Mouse (Mus musculus) stomach, embryonic 15.5 days (tissue): ENCODE results near the gene Bag5. TPM values are rescaled to one million over a fixed set of nuclear protein-coding genes. Genes with fewer than 3 reads are reported as not detected.
A peak's percentile ranks its signal among the peaks of the same experiment; 100 is the strongest.

Experiments used
- ATAC-seq: fragments of 200-750 bp; cut with Nextera tagmentation; 2 replicates; pipeline ENCODE4 v1.8.0; 2017; ENCODE audit warnings: low read depth, moderate number of reproducible peaks, moderate TSS enrichment; ENCODE audit not compliant: insufficient read depth, low FRiP score
- H3K27ac ChIP-seq: fragments of 300-500 bp; sonication (generic); 2 replicates; pipeline ENCODE4 v1.5.1; 2015; ENCODE audit warnings: mild to moderate bottlenecking, inconsistent platforms
- H3K27me3 ChIP-seq: fragments of 300-500 bp; sonication (generic); replicated peaks from 2 replicates; pipeline ENCODE4 v1.6.1; 2015; ENCODE audit warnings: inconsistent platforms
- H3K36me3 ChIP-seq: fragments of 300-500 bp; sonication (generic); 2 replicates; pipeline ENCODE4 v1.6.1; 2015; ENCODE audit warnings: inconsistent platforms
- H3K4me1 ChIP-seq: fragments of 300-500 bp; sonication (generic); 2 replicates; pipeline ENCODE4 v1.6.1; 2015; ENCODE audit warnings: inconsistent platforms
- H3K4me2 ChIP-seq: fragments of 300-500 bp; sonication (generic); 2 replicates; pipeline ENCODE4 v1.6.1; 2015; ENCODE audit warnings: mild to moderate bottlenecking, inconsistent platforms
- H3K4me3 ChIP-seq: fragments of 300-500 bp; sonication (generic); replicated peaks from 2 replicates; pipeline ENCODE4 v1.5.1; 2015; ENCODE audit warnings: inconsistent platforms
- H3K9ac ChIP-seq: fragments of 300-500 bp; sonication (generic); 2 replicates; pipeline ENCODE4 v1.6.1; 2015; ENCODE audit warnings: inconsistent platforms
- H3K9me3 ChIP-seq: fragments of 300-500 bp; sonication (generic); 2 replicates; pipeline ENCODE4 v1.6.1; 2016; ENCODE audit warnings: inconsistent platforms
- WGBS: fragments of 180-500 bp; shearing (Covaris S2); methylation state at CpG from one replicate; pipeline ENCODE4 v1.1.7; 2015; 5-methylcytosine and 5-hydroxymethylcytosine counted together
- polyA plus RNA-seq: library from polyadenylated mRNA; unstranded; fragments of >200 nt; fragmentation: Nextera tagmentation; extraction: Ambion mirVana; gene quantifications from 2 replicates; pipeline ENCODE4 v1.2.1, GENCODE M21; 2015

Bag5 gene
- polyA plus RNA-seq, 1 experiment from 2014 or later: 50.9 TPM

- WGBS: 90% methylated on average over 10 of the region's 10 CpGs
- Histone ChIP-seq H3K4me1 (peaks cover 26% of the 10 kb centered on the region), H3K9ac (no peak overlapping the region), H3K27me3 (no peaks in the 10 kb centered on the region), H3K36me3 (peaks cover 28% of the 10 kb centered on the region), H3K4me3 (no peak overlapping the region), H3K9me3 (no peaks in the 10 kb centered on the region), H3K4me2 (no peak overlapping the region), H3K27ac (no peak overlapping the region)
- no peak for ATAC-seq
Measured at GRCm38 (mm10) chr12:111710091-111710490, 3.0 kb downstream of the Bag5 start.

GRCm38 (mm10) chr12:111708181-111708580, 4.9 kb downstream of the Bag5 start:
- H3K36me3 ChIP-seq: peaks cover 28% of the 10 kb centered on the region
- no peaks in the 10 kb centered on the region for H3K9me3 ChIP-seq
- no peak overlapping the region for H3K4me3 ChIP-seq
- no peak for ATAC-seq
- no peak overlapping the region for H3K4me2 ChIP-seq
- H3K9ac ChIP-seq: no peak overlapping the region
- H3K27me3 ChIP-seq: no peaks in the 10 kb centered on the region
- H3K4me1 ChIP-seq: peaks cover 21% of the 10 kb centered on the region
- no peak overlapping the region for H3K27ac ChIP-seq
- WGBS: 72% methylated on average over 4 of the region's 4 CpGs

- Histone ChIP-seq H3K9ac (no peak overlapping the region), H3K4me2 (no peak overlapping the region), H3K9me3 (no peaks in the 10 kb centered on the region), H3K4me3 (no peak overlapping the region), H3K27me3 (no peaks in the 10 kb centered on the region), H3K4me1 (peaks cover 14% of the 10 kb centered on the region), H3K36me3 (peaks cover 21% of the 10 kb centered on the region), H3K27ac (peak overlapping the region; percentile 57; the same call in 1 of the 2 replicates)
- no peak; the same call in 1 of the 2 replicates for ATAC-seq
- WGBS: 40% methylated on average over 15 of the region's 15 CpGs
Measured at GRCm38 (mm10) chr12:111705186-111705973, 7.7 kb downstream of the Bag5 start.

- Histone ChIP-seq H3K27me3 (no peaks in the 10 kb centered on the region), H3K36me3 (peaks cover 15% of the 10 kb centered on the region; the same call in 1 of the 2 replicates), H3K4me2 (no peak overlapping the region), H3K4me3 (no peak overlapping the region), H3K4me1 (peaks cover 14% of the 10 kb centered on the region), H3K27ac (peak overlapping the region; percentile 57; the same call in 1 of the 2 replicates), H3K9ac (no peak overlapping the region), H3K9me3 (no peaks in the 10 kb centered on the region)
- peak; percentile 69; the same call in 1 of the 2 replicates for ATAC-seq
- 45% methylated on average over 9 of the region's 9 CpGs for WGBS
Measured at GRCm38 (mm10) chr12:111704609-111705008, 8.4 kb downstream of the Bag5 start.

GRCm38 (mm10) chr12:111703301-111703700, 9.8 kb downstream of the Bag5 start:
- no peaks in the 10 kb centered on the region for H3K9me3 ChIP-seq
- peaks cover 14% of the 10 kb centered on the region for H3K4me1 ChIP-seq
- 0 out of 2 replicates have a peak, but pooled peaks cover 4% of the 10 kb centered on the region for H3K36me3 ChIP-seq
- WGBS: 68% methylated on average over 3 of the region's 3 CpGs
- no peak overlapping the region for H3K27ac ChIP-seq
- H3K4me3 ChIP-seq: no peak overlapping the region
- H3K4me2 ChIP-seq: no peak overlapping the region
- no peak overlapping the region for H3K9ac ChIP-seq
- ATAC-seq: no peak
- no peaks in the 10 kb centered on the region for H3K27me3 ChIP-seq

GRCm38 (mm10) chr12:111700920-111701458, 12.1 kb downstream of the Bag5 start:
- Histone ChIP-seq H3K4me3 (no peak overlapping the region), H3K4me2 (no peak overlapping the region), H3K9ac (no peak overlapping the region), H3K9me3 (no peaks in the 10 kb centered on the region), H3K36me3 (no peaks in the 10 kb centered on the region), H3K27me3 (no peaks in the 10 kb centered on the region), H3K27ac (no peak overlapping the region), H3K4me1 (peaks cover 14% of the 10 kb centered on the region)
- whole genome bisulfite sequencing: 42% methylated on average over 9 of the region's 9 CpGs
- no peak for ATAC-seq

- H3K4me1 ChIP-seq: peaks cover 7% of the 10 kb centered on the region
- no peaks in the 10 kb centered on the region for H3K36me3 ChIP-seq
- no peak overlapping the region for H3K27ac ChIP-seq
- no peak overlapping the region for H3K4me3 ChIP-seq
- H3K9me3 ChIP-seq: no peaks in the 10 kb centered on the region
- H3K9ac ChIP-seq: no peak overlapping the region
- 78% methylated on average over 4 of the region's 4 CpGs for WGBS
- no peak overlapping the region for H3K4me2 ChIP-seq
- ATAC-seq: no peak
- H3K27me3 ChIP-seq: no peaks in the 10 kb centered on the region
Measured at GRCm38 (mm10) chr12:111699542-111699941, 13.5 kb downstream of the Bag5 start.

- ATAC-seq: no peak
- Histone ChIP-seq H3K4me2 (no peak overlapping the region), H3K4me3 (no peak overlapping the region), H3K36me3 (no peaks in the 10 kb centered on the region), H3K27me3 (no peaks in the 10 kb centered on the region), H3K9me3 (no peaks in the 10 kb centered on the region), H3K27ac (no peak overlapping the region), H3K4me1 (peaks cover 15% of the 10 kb centered on the region), H3K9ac (no peak overlapping the region)
- 78% methylated on average over 6 of the region's 6 CpGs for WGBS
Measured at GRCm38 (mm10) chr12:111698346-111698913, 14.6 kb downstream of the Bag5 start.

- no peak overlapping the region for H3K4me2 ChIP-seq
- no peaks in the 10 kb centered on the region for H3K27me3 ChIP-seq
- H3K9me3 ChIP-seq: no peaks in the 10 kb centered on the region
- no peak overlapping the region for H3K27ac ChIP-seq
- no peak overlapping the region for H3K9ac ChIP-seq
- H3K4me3 ChIP-seq: no peak overlapping the region
- 55% methylated on average over 4 of the region's 4 CpGs for WGBS
- H3K36me3 ChIP-seq: no peaks in the 10 kb centered on the region
- ATAC-seq: no peak
- H3K4me1 ChIP-seq: peaks cover 21% of the 10 kb centered on the region
Measured at GRCm38 (mm10) chr12:111697708-111698107, 15.3 kb downstream of the Bag5 start.

GRCm38 (mm10) chr12:111696239-111696638, 16.8 kb downstream of the Bag5 start:
- 0 out of 2 replicates have a peak, but pooled peaks have one; percentile 1 for ATAC-seq
- Histone ChIP-seq H3K9ac (no peak overlapping the region), H3K4me1 (peaks cover 27% of the 10 kb centered on the region), H3K9me3 (no peaks in the 10 kb centered on the region), H3K4me2 (no peak overlapping the region), H3K4me3 (no peak overlapping the region), H3K27me3 (no peaks in the 10 kb centered on the region), H3K27ac (no peak overlapping the region), H3K36me3 (no peaks in the 10 kb centered on the region)
- WGBS: 30% methylated on average over 6 of the region's 6 CpGs

GRCm38 (mm10) chr12:111694880-111695804, 17.9 kb downstream of the Bag5 start:
- 63% methylated on average over 13 of the region's 13 CpGs for WGBS
- Histone ChIP-seq H3K4me3 (no peak overlapping the region), H3K27me3 (no peaks in the 10 kb centered on the region), H3K27ac (0 out of 2 replicates have a peak overlapping the region, but pooled peaks have one; percentile 45), H3K9me3 (no peaks in the 10 kb centered on the region), H3K9ac (no peak overlapping the region), H3K4me2 (no peak overlapping the region; the same call in 1 of the 2 replicates), H3K36me3 (no peaks in the 10 kb centered on the region), H3K4me1 (peaks cover 27% of the 10 kb centered on the region)
- peak; percentile 3; the same call in 1 of the 2 replicates for ATAC-seq
